Mouse (Mus musculus) heart, postnatal 10 days (tissue): ENCODE measurements around the gene Elovl6. TPM values are rescaled to one million over a fixed set of nuclear protein-coding genes. Genes with fewer than 3 reads are reported as not detected.

Source experiments
- DNase-seq, 2 experiments: peaks; one replicate each; pipeline ENCODE4 v3.0.0; 2021
- intact Hi-C: fragments of 180-260 bp; cut with DNase I; formaldehyde crosslinking; loops from one replicate; pipeline ENCODE4 v1.15.1; 2025
- total RNA-seq, 2 experiments: library from RNA; stranded (reverse); gene quantifications; 2 replicates each; pipeline ENCODE4 v1.2.3; 2021

The Elovl6 gene
- total RNA-seq, 2 experiments from 2014 or later: 3.3 to 8.1 TPM

DNA sequence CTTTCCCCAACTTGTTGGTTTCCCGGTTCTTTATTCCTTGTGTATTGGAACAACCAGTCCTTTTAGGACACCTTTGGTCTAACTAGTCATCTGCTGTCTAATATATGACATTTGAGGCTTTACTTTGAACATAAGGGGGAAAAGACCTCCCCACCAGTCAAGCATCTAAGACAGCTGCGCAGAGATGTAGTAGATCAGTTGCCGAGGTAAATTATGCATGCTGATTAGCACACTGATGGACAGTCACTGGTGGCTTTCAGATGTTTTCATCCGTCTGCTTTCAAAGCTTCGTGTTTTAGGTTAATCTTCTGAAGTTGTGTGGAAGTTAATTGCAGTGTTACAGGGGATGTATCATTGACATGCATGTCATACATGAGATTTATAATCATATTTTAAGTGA, 5.8 kb downstream of the Elovl6 start:
- DNase-seq: no peak
- intact Hi-C loops: loop anchor here (10.0 kb wide), 1 partner anchor 297 kb away; the partner anchor contains the start of genes Cfi and Gar1

DNA sequence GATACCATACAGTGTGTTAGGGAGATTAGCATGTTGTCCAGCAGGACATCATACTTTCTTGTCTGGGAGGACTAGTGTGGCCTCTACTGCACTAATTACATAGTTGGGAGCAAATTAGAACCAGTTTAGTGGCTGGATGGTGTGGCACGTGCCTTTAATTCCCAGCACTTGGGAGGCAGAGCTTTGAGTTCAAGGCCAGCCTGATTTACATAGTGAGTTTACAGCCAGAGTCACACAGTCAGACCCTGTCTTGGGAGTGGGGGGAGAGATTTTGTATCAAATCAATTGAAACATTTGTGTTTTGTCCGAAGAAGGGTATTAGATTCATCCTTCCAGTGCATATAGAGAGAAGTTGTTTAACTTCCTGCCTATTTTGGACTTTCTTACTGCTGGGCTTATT, 8.7 kb downstream of the Elovl6 start:
- intact Hi-C loops: no loop called here
- DNase-seq: no peak

GRCm38 (mm10) chr3:129541456-129541855, 9.3 kb downstream of the Elovl6 start:
- intact Hi-C loops: no loop called here

DNA sequence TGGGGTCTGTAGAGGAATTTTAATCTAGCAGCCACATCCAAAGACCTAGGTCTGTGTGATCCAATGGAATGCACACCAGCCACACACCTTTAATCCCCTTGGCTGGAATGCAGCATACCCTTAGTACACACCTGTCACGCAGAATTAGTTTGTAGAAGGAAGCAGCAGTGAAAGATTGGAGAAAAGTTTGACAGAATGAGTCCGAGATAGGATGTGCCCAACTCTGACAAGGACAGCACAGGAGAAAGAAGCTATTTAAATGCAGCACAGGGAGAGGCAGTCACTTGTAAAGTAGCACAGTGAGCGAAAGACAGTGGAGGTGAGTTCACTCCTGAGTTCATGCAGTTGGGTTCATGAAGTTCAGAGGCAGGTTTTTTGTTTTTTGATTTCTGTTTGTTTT, 11.2 kb downstream of the Elovl6 start:
- no peak for DNase-seq
- intact Hi-C loops: no loop called here

More at GRCm38 (mm10) chr3:129541456-129541855, 9.3 kb downstream of the Elovl6 start:
- no peak for DNase-seq

DNA sequence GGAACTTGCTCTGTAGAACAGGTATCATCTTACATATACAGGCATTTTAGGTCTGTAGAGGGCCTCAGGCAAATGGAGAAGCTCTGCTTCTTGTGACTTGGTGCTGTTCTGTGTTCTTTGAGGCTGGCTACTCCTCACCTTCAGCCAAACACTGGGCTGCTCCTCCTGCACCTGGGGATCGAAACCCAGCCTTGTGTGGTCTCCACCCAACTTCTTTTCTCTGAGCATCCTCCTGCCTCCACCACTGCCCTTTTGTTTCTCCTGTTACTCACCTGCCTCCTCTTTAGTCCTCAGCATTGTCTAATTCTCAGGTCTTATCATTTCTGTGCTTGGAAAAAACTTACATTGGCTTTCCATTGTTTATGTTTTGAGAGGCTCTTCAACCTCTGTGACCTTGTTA, 12.1 kb downstream of the Elovl6 start:
- intact Hi-C loops: no loop called here
- no peak for DNase-seq

DNA sequence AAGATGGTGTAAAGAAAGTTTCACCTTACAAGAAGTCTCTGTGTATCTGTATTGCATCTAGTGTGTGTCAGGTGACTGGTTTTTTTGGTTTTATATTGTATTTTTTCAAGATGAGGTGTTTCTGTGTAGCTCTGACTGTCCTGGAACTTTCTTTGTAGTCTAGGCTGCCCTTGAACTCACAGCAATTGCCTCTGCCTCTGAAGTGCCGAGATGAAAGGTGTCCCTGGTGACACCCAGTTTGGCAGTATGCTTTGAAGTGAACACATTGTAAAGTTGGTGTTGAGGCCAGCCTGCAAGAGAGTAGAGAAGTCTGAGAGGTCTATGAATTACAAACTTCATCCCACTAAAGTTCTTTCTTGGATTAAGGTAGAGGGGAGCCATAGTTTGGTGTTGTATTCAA, 13.1 kb downstream of the Elovl6 start:
- intact Hi-C loops: no loop called here
- no peak for DNase-seq

DNA sequence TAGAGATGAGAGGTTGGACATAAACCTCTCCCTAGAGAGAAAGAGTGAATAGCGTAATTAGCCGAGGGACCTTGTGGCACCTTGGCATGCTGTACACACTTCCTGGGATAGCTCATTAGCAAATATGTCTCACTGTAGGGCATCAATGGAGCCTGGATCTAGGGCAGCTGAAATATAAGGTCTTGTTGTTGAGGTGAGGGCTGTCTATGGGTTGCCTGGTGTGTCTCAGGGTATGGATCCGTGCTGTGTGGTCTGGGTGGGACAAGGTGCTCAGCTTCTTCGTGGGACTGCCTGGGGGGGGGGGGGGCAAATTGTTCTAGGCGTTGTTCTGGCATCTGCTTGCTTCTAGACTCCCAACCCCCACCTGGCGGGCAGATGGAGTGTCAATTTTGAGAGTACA, 13.6 kb downstream of the Elovl6 start:
- intact Hi-C loops: no loop called here
- no peak for DNase-seq

- intact Hi-C loops: no loop called here
- DNase-seq: no peak
These were observed 15.8 kb downstream of the Elovl6 start for GRCm38 (mm10) chr3:129547837-129548435.

DNA sequence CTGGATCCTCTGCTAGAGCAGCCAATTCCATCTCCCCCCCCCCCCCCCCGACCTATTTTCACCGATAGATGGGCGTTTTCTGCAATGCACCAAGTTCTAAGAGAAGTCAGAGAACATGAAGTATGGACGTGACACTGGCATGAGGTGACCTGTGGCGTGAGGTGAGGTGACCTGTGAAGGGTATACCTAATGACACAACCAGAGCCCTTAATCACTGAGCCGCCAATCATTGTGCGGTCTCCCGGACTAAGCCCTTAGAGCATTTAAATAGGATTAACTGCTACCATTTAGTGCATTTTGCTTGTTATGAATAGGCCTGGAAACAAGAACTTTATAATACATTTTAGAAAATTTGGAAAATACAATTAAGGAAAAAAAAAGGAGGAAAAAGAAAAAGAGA, 16.6 kb downstream of the Elovl6 start:
- intact Hi-C loops: no loop called here
- DNase-seq: no peak

DNA sequence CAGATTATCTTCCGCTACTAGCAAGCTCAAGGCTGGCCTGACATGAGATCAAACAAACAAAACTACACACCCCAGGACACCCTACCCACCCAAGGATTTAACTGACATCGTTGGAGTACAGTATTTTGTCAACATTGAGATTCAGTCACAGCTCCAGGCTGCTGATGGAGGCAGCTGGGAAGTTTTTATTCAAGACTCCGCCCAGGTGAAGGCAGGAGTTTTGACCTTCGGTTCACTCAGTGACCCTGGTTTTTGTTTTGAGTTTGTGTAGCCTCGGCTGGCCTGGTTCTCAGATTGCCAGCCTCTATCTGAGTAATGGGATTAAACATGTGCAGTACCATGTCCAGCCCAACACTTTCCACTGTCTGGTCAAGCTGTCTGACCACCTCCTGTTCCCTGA, 17.4 kb downstream of the Elovl6 start:
- intact Hi-C loops: no loop called here
- no peak for DNase-seq

- DNase-seq: no peak
- intact Hi-C loops: no loop called here
These were observed 19.6 kb downstream of the Elovl6 start for GRCm38 (mm10) chr3:129551581-129552290.

DNA sequence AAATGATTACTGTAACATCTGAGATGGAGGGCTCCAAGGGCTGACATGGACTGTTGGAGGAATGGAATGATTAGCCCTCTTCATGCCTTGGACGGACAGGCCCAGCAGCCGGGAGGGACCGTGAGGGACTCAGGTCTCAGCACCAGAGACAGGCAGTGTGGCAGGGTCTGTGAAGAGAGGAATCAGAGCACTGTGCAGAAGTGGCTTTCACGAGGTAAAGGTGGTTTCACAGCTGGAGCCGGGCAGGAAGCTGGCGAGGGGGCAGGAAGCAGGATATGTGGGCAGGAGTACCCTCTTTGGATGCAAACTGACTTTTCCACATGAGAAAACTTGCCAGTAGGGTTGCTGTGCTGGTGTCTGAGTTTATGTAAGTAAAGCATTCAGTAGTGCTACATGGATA, 20.2 kb downstream of the Elovl6 start:
- DNase-seq: no peak
- intact Hi-C loops: no loop called here

DNA sequence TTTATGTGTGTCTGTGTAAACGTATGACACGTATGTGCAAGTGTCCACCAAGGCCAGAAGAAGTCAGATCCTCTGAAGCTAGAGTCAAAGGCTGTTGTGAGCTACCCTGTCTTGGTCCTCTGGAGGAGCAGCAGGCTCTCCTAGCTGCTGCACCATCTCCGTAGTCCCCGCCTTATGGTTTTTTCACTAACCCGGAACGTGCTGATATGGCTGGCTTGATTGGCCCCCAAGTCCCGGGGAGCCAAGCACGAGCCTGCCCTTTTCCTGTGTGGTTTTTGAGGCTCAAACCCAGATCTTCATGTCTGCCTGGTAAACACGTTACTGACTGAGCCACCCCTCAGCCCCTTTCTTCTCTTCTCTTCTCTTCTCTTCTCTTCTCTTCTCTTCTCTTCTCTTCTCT, 21.0 kb downstream of the Elovl6 start:
- intact Hi-C loops: no loop called here
- DNase-seq: no peak

DNA sequence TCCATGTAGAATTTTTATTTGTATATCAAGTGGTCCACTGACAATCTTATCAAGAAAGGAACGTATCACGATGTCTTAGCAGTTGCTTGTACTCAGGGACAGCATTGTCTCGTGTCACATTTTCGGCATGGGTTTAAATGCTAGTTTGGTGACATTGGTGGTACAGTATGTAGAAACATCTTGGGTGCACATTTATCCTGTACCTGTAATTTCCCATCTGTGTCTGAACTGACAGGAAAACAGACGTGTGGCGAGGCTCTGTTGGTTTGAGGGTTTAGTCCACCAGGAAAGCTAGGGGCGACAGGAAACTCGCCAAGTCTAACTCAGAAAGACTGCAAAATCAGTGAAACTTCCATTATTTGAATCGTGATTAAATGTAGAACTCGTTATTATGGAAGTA, 21.5 kb downstream of the Elovl6 start:
- intact Hi-C loops: no loop called here

GRCm38 (mm10) chr3:129554436-129554835, 22.3 kb downstream of the Elovl6 start:
- DNase-seq: no peak

More for the DNA sequence above, 21.5 kb downstream of the Elovl6 start:
- no peak for DNase-seq

DNA sequence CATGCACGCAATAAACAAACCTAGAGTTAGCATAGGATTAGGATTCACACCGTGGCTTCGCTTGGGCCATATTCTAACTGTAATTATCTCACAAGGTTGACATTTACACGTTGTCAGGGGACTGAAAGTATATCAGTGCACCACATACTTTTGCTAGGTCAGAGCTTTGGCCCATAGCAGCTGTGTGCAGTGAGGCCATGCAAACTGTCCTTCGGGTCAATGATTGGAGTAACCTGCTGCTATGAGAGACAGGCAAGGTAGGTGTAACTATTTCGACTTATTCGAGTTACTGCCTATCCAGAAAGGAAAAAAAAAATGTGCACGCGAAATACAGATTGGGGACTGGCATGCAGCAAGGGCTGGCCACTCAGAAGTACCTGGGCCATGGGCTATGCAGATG, 24.9 kb downstream of the Elovl6 start:
- no peak for DNase-seq
- intact Hi-C loops: no loop called here

More at GRCm38 (mm10) chr3:129554436-129554835, 22.3 kb downstream of the Elovl6 start:
- intact Hi-C loops: no loop called here

DNA sequence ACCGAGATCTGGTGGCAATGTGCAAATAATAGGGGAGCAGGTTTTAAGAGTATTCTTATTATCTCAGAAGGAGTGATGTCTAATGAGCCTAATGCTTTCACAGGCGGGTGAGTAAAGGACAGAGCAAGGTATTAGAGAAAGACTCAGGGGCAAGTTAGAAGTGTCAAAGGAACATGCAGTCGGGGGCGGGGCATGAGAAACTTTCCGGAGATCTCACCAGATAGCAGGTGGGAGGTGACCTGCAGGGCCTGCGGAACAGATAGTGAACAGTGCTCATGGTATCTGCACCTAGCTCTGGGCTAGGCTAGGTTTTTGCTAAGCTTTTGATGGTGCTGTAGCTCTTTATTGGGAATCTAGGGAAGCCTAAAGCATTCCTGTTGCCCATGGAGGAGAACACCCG, 25.4 kb downstream of the Elovl6 start:
- DNase-seq: no peak

GRCm38 (mm10) chr3:129558016-129558955, 26.1 kb downstream of the Elovl6 start:
- no peak for DNase-seq
- intact Hi-C loops: no loop called here

More for the DNA sequence above, 25.4 kb downstream of the Elovl6 start:
- intact Hi-C loops: no loop called here

DNA sequence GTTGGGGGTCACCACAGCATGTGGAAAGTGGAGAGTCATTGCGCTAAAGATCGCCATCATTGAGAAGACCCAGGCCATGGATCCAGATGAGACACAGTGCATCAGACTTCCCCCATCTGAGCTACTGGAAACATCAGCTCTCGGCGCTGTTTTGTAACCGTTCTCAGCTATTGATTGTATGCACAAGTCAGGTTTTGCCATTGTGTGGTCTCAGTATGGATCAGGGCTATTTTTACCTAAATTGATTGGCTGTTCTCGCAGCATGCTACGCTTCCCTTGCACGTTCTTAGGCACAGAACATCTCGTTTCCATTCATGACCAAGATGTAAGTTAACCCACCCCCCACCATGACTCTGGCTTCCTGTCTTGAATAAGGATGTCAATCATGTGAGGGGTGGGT, 27.9 kb downstream of the Elovl6 start:
- intact Hi-C loops: no loop called here
- DNase-seq: no peak

- intact Hi-C loops: no loop called here
- no peak for DNase-seq
These were observed 28.9 kb downstream of the Elovl6 start for GRCm38 (mm10) chr3:129561011-129561410.

DNA sequence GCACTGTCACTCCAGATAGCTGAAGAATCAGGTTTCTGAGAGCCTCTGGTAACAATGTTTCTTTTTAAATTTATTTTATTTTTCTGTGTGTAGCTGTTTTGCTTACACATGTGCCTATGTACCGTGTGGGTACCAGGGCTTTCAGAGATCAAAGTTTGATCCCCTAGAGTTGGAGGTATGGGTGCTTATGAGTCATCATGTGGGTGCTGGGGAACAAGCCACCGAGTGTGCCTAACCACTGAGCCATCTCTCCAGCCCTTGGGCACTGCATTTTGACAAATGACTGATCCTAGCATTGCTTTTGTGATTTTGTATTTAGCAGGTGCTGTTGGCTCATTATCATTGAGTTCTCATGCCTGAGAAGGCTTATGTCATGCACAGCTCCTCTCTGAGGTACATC, 29.7 kb downstream of the Elovl6 start:
- DNase-seq: no peak
- intact Hi-C loops: no loop called here
